Mouse (Mus musculus): ENCODE data around the gene Esp36. TPM values are rescaled to one million over a fixed set of nuclear protein-coding genes. Genes with fewer than 3 reads are reported as not detected.
"Not testable (repeated sequence)": the region's sequence is repeated elsewhere in the genome, so short reads cannot be mapped to it uniquely, and the experiment has no call there.

The Esp36 gene
- not detected in 2 replicates for polyA plus RNA-seq (2016; fragmentation: Nextera tagmentation; extraction: Ambion mirVana)

DNA sequence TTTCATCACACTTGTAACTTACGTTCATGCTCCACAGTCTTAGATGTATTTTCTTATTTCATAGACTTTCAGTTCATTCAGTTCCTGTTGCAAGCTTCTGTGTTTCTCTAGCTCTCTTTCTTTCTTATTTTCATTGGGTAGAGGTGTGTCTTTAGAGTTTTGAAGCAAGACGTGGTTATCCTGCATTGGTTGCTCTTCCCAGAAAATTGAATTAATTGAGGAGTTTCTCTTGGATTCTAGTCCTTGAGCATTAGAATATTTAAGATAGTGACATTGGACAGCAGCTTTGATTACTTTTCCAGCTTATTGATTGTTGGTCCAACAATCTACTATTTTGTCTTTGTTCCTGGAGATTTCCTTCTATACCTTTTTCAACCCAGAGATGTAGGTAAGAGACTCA lies at the start of gene Esp36:
Gene Esp36 (minus strand): TSS at position 101 of the 400 bp plus-strand sequence.
- H3K9me3 ChIP-seq: 0 out of 2 replicates have a peak, but pooled peaks cover 6% of the 10 kb centered on the region
- 85% methylated on average over 2 of the region's 2 CpGs for WGBS
- no peak within 1 kb of the TSS for H3K4me3 ChIP-seq
- no peaks in the 10 kb centered on the region for H3K36me3 ChIP-seq (replicated peaks)
- no peak for DNase-seq (ENCODE audit: low spot score)
- H3K27me3 ChIP-seq (replicated peaks; ENCODE audit: low read depth, poor library complexity, severe bottlenecking): no peaks in the 10 kb centered on the region
- no peak within 1 kb of the TSS for H3K27ac ChIP-seq (replicated peaks)
- H3K4me1 ChIP-seq: no peaks in the 10 kb centered on the region

DNA sequence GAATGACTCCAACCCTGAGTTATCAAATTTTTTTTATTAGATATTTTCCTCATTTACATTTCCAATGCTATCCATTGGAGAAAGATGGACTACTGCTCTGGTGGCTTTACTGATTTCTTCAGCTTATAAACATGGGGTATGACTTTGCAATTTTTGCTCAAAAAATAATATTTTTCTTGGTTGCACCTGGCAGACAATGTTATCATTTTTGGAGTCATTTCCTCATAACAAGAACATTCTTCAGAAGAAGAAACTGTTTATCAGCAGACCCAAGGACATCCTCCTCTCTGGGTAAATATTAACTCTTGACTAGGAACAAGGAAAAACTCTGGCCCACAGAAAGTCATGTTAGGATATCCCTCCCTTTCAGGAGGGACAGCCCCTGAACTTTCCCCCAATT lies 36.2 kb upstream of the Esp36 start:
- H3K9me3 ChIP-seq; H3K4me3 ChIP-seq; H3K27ac ChIP-seq (replicated peaks); H3K27me3 ChIP-seq (replicated peaks; ENCODE audit: low read depth, poor library complexity, severe bottlenecking); DNase-seq (ENCODE audit: low spot score); H3K4me1 ChIP-seq; H3K36me3 ChIP-seq (replicated peaks): not testable (repeated sequence)

DNA sequence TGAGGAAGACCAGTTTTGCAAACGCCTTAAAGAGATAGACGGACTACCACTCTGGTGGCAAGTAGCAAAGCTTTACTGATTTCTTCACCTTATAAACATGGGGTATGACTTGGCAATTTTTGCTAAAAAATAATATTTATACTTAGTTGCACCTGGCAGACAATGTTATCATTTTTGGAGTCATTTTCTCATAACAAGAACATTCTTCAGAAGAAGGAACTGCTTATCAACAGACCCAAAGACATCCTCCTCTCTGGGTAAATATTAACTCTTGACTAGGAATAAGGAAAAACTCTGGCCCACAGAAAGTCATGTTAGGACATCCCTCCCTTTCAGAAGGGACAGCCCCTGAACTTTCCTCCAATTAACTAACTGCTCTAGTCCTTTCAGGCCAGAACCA lies 30.7 kb upstream of the Esp36 start:
- no peak for DNase-seq (ENCODE audit: low spot score)
- peaks cover 12% of the 10 kb centered on the region for H3K9me3 ChIP-seq
- H3K27ac ChIP-seq (replicated peaks): no peak overlapping the region
- H3K4me3 ChIP-seq: no peak overlapping the region
- WGBS: 94% methylated on average over 2 of the region's 2 CpGs
- no peaks in the 10 kb centered on the region for H3K4me1 ChIP-seq
- H3K27me3 ChIP-seq (replicated peaks; ENCODE audit: low read depth, poor library complexity, severe bottlenecking): no peaks in the 10 kb centered on the region
- H3K36me3 ChIP-seq (replicated peaks): no peaks in the 10 kb centered on the region

GRCm38 (mm10) chr17:38406135-38406534 lies 13.8 kb downstream of the Esp36 start:
- Histone ChIP-seq H3K36me3 (replicated peaks) (no peaks in the 10 kb centered on the region), H3K4me3 (no peak overlapping the region), H3K27me3 (replicated peaks; ENCODE audit: low read depth, poor library complexity, severe bottlenecking) (no peaks in the 10 kb centered on the region), H3K4me1 (no peaks in the 10 kb centered on the region), H3K9me3 (peaks cover 13% of the 10 kb centered on the region), H3K27ac (replicated peaks) (no peak overlapping the region)
- no peak for DNase-seq (ENCODE audit: low spot score)
- WGBS: 84% methylated on average over 3 of the region's 3 CpGs

DNA sequence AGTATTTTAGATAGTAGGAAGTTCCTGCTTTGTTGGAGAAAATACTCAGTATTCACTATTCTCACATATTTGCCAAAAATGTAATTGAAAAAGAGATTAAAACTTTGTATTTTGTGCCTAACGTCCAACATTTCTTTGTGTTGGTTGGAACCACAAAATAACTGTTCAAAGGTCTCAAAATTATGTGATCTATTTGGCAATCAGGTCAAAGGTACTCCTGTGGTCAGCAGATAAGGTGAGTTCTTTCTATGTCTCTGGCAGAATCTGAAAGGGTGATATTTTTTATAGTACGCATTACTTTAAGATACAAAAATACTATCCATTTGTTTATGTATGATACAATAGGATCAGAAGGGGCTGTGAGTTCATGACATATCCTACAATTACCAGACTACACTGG lies 28.2 kb downstream of the Esp36 start:
- H3K4me1 ChIP-seq: no peaks in the 10 kb centered on the region
- no peaks in the 10 kb centered on the region for H3K27me3 ChIP-seq (replicated peaks; ENCODE audit: low read depth, poor library complexity, severe bottlenecking)
- no peak for DNase-seq (ENCODE audit: low spot score)
- no peaks in the 10 kb centered on the region for H3K9me3 ChIP-seq
- no peaks in the 10 kb centered on the region for H3K36me3 ChIP-seq (replicated peaks)
- 72% methylated on average over 2 of the region's 2 CpGs for WGBS
- H3K4me3 ChIP-seq: no peak overlapping the region
- H3K27ac ChIP-seq (replicated peaks): no peak overlapping the region

Other genes starting within 250 kb of the Esp36 start
- not detected in 2 replicates for gene Olfr134, start 248.8 kb downstream of the Esp36 start, polyA plus RNA-seq (2016; fragmentation: Nextera tagmentation; extraction: Ambion mirVana)
- gene Olfr135, start 215.8 kb downstream of the Esp36 start, polyA plus RNA-seq (2016; fragmentation: Nextera tagmentation; extraction: Ambion mirVana): not detected in 2 replicates
- gene Olfr138, start 159.2 kb downstream of the Esp36 start, polyA plus RNA-seq (2016; fragmentation: Nextera tagmentation; extraction: Ambion mirVana): not detected in 2 replicates
- not detected in 2 replicates for gene Olfr137, start 112.6 kb downstream of the Esp36 start, polyA plus RNA-seq (2016; fragmentation: Nextera tagmentation; extraction: Ambion mirVana)
- gene Olfr136, start 90.4 kb downstream of the Esp36 start, polyA plus RNA-seq (2016; fragmentation: Nextera tagmentation; extraction: Ambion mirVana): not detected in 2 replicates
- not detected in 2 replicates for gene Esp34, start 134.0 kb upstream of the Esp36 start, polyA plus RNA-seq (2016; fragmentation: Nextera tagmentation; extraction: Ambion mirVana)
- not detected in 2 replicates for gene Esp31, start 219.3 kb upstream of the Esp36 start, polyA plus RNA-seq (2016; fragmentation: Nextera tagmentation; extraction: Ambion mirVana)

Measured in embryonic facial prominence, embryonic 10.5 days (tissue).